Mouse (Mus musculus) monocyte, adult 2 months (primary cell): ENCODE results near the gene Efnb1.
"Not testable (repeated sequence)": the region's sequence is repeated elsewhere in the genome, so short reads cannot be mapped to it uniquely, and the experiment has no call there.

Experiments used
- DNase-seq, 2 experiments: peaks; one replicate each; pipeline ENCODE4 v3.0.0; 2022; ENCODE audit warnings: low spot score in 2 of 2, low read depth in 1 of 2

The Efnb1 gene

DNA sequence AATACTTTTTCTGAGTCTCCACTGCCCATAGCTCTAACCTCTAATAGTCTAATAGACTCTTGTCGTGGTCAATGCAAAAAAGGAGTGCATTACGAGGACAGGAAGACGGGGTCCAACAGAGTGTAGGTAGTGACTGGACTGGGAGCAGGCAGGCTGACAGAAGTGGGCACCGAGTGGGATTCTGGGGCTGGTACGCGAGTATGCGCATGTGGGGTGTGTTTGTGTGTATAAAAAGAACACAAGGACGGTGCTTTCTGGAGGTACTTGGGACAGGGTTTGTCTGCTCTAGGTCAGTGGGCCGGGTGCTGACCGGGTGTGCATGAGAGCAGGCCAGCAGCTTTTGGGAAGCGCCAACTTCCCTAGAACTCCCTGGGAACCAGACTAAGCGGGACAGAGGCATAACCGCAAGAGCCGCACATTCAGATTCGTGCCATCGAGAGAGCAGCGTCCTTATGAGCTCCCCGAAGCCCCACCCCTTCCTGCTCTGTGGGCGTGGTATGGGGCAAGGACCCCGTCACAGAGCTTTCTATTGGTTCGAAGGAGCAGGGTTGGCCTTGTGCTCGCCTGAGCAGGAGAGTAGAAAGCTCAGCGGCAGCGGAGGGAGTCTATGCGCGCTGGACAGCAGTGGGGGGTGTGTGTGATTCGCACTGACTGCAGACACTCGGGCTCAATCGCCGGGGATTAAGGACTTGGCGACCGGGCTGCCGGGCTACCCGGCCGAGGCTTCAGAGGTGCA lies at the start of gene Efnb1:
Efnb1 (plus strand) TSS at position 608 of the 736 bp plus-strand sequence.
- DNase-seq, result peak; percentile 60 to 66

DNA sequence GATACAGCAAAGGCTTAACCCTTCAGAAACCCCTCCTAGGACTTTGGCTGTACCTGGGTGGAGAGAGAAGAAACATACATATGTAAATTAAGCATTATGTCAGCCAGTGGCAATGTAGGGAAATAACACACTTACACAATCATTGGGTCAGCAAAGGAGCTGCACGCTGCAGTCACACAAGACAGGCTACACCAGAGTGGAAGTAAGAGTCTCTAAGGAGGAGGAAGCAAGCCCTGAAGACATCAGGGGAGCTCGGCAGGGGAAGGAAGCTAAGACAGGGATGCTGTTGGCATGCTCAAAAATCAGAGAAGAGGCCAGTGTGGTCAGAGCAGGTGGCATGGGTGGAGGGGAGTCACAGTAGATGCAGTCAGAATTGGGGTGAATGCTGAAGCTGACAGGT lies 43.2 kb upstream of the Efnb1 start:
- no peak for DNase-seq

DNA sequence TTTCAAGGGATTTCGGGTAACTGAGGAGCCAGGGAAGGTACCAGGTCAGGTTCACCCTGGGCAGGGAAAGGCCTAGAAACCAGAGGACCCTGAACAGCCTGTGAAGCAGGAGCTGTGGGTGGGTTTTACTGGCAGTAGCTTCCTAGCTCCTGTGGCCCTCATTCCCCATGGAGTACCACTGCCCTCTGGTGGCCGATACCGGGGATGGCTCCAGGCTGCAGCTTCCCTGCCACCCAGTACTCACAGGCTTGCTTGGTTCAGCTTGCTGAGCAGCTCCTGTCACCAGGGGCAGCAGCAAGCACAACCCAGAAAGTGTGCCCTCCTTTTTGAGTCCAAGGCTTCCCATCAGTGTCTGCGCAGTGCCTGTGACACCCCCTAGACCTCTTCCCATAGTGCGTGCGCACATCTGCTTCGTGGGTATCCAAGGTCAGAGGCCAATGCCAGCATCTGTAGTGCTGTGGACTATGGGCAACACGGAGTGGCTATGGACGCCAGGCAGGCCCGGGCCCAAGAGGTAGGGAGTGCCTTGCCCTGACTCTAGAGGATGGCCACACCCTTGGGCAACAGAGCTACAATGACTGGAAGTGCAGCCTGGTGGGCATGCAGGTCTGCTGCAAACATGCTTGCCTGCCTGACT lies 24.7 kb upstream of the Efnb1 start:
- DNase-seq, result not testable (repeated sequence)

DNA sequence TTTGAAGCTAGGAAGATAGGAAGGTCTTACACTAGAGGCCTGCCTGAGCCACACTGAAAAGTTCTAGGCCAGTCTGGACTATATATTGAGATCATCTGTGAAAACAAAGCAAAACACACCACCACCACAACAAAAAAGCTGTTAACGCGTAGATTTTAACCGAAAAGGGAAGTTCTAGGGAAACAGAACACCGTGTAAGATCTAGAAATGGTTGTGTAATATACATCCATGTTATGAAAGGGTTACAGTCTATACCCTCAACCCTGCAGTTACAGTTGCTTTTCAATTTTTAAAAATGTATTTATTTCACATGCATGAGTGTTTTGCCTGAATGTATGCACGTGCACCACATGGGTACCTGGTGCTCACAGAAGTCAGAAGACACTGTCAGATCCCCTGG lies 16.4 kb upstream of the Efnb1 start:
- DNase-seq, result no peak

DNA sequence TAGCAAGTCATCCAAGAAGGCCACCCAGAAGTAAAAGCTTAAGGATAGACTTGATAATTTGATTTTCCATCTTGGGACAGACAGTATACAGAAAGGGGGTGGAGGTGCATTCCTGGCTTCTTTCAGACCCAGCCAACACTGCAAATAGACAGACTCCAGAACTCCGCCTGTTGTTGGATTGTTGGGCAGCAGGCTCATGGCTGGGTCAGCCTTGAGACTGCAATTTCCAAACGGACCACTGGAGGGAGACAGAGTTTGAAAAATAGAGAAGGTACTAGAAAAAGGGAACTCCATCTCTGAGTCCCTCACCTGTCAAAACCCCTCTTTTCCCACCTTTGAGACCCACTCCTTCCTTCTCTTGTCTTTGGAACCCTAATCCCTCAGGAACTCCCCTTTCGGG lies 5.9 kb upstream of the Efnb1 start:
- DNase-seq, result peak in 1 of 2 experiments; percentile 48

DNA sequence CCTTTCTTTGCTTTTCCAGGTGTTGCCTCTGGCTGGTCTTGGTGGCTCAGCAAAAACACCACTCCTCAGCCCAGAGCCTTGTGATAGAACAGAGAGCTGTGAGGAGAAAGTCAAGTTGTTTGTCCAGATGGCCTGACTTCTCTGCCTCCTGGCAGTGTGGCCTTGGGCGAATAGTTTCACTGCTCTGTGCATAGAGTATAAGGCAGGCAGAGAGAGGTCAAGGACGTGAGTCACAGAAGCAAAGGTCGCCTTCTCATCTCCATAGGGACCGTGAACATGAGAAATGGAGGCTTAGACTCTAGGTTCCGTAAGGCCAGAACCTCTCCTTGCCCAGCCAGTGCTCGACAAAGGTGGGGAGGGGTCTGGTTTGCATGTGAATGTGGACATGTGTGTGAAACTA lies 3.4 kb upstream of the Efnb1 start:
- DNase-seq, result no peak

DNA sequence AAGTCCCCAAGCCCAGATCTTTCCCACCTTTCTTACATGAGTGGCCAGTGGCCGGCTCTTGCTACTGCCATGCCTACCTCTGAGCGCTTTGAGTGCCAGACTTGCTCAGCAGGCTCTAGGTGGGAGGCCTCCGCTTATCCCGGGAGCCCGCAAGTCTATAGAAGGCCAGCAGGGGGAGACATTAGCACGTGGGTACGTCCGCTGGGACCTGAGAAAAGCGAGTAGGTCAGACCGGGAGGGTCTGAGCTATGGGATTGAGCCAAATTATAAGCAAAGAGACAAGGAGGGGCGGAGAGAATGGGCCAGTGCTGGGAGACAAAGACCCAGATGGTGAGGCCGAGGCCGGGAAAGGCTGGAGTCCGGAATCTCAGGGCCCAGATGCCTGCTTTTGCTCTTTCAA lies 1.0 kb upstream of the Efnb1 start:
- DNase-seq, result peak in 1 of 2 experiments; percentile 55

DNA sequence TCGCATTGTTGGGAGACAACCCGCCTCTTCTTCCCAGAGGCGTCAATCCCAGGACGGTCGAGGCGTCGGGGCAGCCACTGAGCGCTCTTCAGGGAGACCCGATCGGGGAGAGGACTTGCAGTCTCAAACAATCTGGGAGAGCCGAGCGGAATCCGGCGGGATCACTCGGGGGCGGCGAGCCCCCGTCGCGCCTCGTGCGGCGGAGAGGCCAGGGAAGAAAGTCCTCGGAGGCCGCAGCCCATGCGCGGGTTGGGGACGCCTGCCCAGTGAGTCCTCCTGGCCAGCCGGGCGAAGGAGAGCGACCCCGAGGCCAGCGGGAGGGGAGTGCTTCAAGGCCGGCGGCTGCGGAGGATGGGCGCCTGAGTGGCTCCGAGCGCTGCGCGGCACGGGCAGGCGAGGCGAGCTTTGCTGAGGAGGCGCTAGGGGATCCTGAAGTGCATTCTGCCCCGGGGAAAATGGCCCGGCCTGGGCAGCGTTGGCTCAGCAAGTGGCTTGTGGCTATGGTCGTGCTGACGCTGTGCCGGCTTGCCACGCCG lies 569 bp downstream of the Efnb1 start:
- no peak for DNase-seq

DNA sequence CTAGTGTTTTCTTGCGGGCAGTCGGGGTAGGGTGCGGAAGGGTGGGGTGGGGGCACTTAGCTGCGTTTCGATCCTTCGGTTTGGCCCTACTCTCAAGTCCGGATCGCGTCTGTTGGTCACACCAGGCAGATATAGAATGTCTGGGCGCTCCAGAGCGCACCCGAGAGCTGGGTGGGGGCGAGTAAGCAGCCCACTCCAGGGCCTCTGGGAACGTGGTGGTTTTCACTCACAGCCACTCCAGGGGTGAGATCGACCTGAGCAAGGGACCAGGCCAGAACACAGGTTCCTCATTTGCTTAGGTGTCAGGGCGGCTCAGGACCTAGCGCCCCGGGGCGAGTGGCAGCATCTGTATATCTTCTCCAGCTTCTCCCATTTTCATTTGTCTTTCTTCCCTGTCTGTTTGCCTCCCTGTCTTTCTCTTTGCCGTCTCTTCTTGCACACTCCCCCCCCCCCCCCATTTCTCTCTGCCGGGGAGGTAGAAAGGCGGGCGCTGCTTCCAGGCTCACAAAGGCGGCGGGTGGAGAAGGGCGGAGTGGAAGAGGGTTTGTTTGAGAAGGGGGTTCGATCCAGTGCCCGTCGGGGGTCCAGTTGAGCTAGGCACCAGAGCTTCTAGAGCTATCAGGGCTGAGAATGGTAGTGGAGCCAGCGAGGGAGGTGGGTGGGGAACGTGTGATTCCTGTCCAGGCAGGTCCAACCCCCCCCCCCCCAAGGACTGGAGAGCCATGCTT lies 1.4 kb downstream of the Efnb1 start:
- no peak for DNase-seq

DNA sequence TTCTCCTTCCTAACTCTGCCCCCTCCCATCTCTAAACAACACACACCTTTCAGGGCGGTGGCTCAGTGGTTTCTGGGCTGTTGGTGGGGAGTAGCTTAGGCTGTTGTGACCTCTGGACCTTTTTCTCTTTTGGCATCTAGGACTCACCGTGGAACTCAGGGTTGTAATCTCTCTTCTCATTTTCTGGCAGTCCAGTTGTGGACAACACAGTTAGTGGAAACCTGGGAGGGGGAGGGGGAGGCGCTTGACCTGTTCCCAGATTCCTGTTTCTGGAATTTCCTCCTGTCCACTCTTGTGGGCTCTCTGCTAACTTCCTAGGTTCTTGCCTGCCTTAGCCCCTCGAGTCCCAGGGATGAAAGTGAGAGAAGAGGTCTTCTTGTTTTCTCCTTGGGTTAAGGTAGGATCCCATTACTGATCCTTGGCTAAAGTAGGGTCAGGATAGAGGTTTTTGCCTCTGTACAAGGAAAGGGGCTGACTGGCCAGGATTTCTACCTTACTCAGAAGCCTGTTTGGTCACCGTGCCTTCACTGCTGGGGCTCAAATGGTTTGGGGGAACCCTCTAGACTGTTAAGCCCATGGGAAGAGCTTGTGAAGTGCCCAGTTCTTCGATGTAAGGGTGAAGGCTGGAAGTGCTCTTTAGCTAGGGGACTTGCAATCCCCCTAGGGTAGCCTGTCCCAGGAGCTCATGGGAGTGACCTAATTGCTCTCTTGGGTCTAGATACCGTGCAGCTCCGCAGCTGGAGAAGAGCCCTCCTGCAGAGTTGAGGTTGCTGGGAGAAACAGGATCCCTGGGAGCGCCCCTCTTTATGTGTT lies 2.2 kb downstream of the Efnb1 start:
- DNase-seq, result no peak

DNA sequence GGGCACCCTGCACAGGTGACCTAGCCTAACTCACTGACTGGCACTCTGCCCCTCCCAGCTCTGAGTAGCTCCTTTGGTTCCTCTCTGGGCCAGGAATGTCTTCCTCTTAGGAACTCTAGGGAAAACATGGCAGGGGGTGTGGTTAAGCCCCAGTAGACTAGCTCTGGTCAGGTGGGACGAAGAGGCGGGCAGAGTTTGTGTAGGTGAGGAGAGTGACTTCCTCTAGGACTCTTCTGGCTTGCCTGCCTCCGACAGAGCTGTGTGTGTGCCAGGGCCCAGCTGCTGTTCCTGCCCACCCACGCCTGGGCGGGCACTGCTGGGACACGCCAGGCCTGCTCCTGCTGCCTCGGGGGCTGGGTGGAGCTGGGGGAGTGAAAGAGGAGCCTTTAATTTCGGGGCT lies 5.1 kb downstream of the Efnb1 start:
- DNase-seq, result no peak

DNA sequence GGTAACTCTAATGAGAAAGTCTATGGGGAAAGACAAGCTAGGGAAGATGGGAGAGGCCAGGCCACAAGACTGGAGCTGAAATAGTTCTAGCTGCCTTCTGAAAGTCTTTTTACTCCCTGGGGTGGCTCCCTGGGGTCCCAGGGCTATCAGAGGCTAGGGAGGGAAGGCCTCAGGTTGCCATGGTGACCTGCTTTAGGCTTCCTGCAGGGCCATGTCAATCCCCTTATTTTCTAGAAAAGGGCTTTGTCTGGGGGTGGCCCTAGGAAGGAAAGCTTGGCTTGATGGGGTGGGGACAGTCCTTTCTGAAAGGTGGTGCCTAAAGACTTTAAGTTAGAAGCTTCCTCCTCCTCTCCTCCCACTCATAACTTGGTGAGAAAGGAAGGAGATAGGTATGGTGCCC lies 6.0 kb downstream of the Efnb1 start:
- no peak for DNase-seq

DNA sequence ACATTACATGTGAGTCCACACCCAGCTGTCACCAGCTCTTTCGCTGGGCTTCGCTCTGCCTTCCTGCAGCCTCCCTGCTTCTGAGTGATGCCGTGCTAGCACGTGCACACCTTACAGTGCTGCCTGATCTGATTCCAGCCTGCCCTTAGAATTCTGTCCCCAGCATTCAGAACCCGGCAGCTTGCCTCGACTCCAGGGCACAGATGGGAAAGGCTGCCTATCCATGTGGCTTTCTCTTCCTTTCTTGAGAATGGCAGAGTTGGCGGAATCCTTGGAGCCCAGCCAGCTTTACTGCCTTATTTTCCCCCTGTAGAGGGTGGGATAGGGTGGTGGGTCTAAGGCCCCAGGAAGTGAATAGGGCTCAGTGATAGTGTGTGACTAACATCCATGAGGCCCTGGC lies 9.6 kb downstream of the Efnb1 start:
- DNase-seq, result no peak

DNA sequence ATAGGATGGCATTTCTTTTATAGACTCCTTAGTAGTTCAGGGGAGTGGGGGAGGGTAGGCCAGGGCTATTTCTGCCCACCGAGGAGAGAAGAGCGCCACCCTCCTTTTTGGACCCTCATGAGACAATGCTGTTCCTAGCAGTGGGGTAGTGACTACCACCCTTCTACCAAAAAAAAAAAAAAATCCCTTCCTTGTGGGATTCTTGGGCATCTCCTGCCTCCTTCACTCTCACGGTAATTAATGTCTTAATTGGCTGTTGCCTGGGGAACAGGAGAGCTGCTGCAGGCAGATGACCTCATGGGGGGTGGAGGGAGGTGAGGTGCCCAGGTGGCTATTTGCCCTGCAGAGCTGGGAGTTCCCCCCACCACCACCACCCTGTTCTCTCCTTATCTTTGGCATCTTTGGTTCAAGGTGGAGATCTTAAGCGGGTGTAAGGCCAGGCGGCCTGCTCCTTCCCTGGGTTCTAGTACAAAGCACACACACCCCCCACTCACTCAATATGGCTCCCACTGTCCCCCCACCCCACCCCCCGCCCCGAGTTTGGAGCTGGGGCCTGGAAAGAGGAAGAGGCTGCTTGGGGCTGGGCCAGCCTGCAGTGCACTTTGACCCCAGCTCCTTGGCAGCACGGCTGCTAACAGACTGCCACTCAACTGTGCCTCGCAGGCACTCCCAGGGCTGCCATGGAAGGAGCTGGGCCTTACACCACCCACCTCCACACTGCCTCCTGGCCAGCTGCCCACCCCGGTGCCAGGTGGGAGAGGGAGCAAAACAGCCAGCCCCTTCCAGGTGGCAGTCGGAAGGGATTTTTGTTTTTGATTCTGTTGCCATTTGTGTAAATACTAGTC lies 12.4 kb downstream of the Efnb1 start:
- no peak for DNase-seq

DNA sequence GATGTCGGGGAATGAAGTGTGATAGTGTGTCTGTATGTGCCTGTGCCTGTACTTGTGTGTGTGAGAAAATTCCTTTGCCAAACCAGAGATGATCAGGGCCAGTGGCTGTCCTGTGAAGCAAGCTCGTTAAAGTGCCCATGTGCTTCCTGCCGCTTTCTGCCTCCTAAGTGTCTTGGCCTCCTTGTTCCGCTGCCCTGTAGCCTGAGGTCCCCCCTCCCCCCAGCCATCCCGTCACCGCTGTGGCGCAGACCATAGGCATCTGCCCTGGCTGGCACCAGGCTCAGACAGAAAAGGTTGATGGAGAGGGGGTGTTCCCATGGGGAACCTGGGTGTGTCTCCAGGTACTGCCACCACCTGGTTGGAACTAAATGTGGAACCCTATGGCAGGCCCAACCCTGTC lies 13.1 kb downstream of the Efnb1 start:
- no peak for DNase-seq

DNA sequence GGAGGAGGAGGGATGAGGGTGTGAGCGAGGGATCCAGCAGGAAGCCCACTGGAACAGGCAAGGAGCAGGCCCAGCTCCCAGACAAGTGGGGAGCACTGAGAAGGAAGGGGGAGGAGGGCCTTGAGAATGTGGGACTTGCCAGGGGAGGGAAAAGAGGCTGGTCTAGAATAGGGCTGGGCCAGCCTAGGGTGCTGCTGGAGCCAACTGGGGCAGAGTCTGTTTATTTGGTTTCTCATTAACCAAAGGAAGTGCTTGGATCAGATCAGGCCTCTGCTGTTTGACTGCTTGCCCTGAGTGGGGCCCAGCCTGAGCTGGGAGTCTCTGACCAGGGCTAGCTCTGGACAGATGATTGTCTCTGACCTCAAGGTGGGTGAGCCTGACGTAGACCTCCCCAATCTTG lies 14.0 kb downstream of the Efnb1 start:
- no peak for DNase-seq

DNA sequence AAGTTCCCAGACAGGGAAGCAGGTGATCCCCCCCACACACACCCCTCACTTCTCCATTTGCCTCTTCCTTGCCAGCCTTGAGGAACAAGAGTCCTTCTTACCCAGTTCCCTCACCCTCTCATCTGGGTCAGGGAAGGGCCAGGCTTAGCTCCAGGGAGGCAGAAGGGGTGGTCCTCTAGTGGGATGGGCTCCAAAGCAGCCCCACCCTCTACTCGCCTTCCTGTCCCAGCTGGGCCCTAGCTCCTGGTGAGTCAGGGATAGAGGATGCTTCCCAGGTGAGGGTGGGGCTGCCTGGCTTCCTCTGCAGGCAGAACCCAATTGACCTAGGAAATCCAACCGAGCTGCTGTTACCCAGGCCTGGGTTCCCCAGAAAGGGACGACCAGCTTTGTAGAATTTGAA lies 14.8 kb downstream of the Efnb1 start:
- DNase-seq, result no peak

DNA sequence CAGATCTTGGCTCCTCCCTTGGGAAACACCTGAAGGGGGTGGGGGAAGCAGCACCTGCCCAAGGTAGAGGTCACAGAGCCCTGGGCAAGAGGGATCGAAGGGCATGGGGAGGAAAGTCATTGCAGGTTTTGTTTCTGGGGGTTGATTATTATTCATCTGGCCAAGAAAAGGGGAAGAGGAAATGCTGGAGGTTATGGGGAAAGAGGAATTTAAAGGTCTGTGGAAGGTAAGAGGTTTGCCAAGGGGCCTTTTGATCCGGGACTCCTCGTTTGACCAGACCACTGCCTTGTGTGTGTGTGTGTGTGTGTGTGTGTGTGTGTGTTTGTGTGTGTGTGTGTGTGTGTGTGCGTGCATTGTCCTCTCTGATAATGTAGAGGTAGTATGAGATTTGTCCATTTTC lies 15.5 kb downstream of the Efnb1 start:
- no peak for DNase-seq

DNA sequence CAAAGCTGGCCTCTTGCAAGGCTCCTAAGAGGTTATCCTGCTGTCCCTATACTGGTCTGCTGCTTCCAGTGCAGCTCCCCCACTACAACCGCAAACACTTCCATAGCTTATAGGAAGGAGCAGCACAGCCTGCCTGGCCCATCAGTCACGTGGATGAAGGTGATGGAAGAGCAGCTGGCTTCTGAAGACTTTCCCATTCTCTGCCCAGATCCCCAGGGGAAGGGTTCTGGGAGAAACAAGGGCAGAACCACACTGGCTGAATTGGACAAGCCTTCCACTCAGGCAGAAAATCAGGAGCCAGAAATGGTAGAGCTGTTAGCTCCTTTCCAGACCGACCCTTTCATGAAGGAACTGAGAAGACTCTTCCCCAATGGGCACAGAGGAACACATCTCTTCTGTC lies 16.2 kb downstream of the Efnb1 start:
- no peak for DNase-seq

DNA sequence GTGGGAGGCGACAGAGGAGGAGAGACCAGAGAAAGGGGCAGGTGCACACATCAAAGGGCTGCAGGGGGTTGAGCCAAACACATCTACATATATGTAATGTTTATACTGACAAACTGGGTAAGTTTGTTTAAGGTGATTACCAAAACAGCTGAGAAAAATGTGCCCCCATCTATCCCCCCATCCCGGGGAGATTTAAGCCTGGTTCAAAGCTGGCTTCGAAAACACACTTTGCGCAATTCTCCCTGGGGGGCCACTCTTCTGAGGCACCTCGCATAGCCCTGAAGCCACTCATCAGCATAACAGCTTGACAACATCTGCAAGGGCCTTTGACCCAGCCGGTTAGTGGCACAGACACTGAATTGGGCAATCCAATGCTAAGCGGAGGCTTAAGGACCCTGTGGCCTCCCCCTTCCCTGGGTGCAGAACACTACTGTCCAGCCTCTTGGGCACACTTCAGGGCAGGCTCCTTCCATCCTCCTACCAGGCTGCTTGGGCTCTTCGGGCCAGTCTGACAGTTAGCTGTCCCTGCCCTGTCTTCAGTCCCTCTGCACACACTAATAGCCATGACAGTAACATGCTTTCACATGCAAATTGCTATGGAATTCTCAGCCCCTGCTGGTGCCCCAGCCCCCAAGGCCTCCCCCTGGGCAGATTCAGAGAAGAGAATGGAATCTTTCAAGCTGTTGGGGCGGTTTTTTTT lies 16.8 kb downstream of the Efnb1 start:
- DNase-seq, result no peak
